Mouse (Mus musculus) CH12.LX (cell line): ENCODE results near the gene Rab42. TPM values are rescaled to one million over a fixed set of nuclear protein-coding genes. Genes with fewer than 3 reads are reported as not detected.
A peak's percentile ranks its signal among the peaks of the same experiment; 100 is the strongest.

Experiments
- DNase-seq: peaks from one replicate; pipeline ENCODE4 v3.0.0-alpha.2; 2013; ENCODE audit errors: extremely low read depth
- H3K27ac ChIP-seq: 2 replicates; pipeline ENCODE4 v1.5.1; 2012; ENCODE audit warnings: low read depth, mild to moderate bottlenecking, control low read depth, moderate library complexity; ENCODE audit not compliant: insufficient read depth
- H3K27me3 ChIP-seq: replicated peaks from 2 replicates; pipeline ENCODE3; 2012; ENCODE audit warnings: inconsistent platforms
- H3K36me3 ChIP-seq, 2 experiments: replicated peaks in 1 of 2; 2 replicates each; pipeline versions ENCODE3 to v1.6.1; 2012; ENCODE audit warnings: inconsistent platforms in 1 of 2, low read length in 1 of 2, mild to moderate bottlenecking in 1 of 2, mixed read lengths in 1 of 2, moderate library complexity in 1 of 2; ENCODE audit not compliant: control insufficient read depth in 1 of 2, insufficient read depth in 1 of 2
- H3K4me1 ChIP-seq, 2 experiments: 2 replicates each; pipeline ENCODE4 v1.6.1; 2012; ENCODE audit warnings: inconsistent platforms in 1 of 2, moderate library complexity in 1 of 2; ENCODE audit not compliant: insufficient read depth in 2 of 2, control insufficient read depth in 1 of 2
- H3K4me2 ChIP-seq: 2 replicates; pipeline ENCODE4 v1.6.1; 2012; ENCODE audit warnings: low read depth, mild to moderate bottlenecking, control low read depth; ENCODE audit not compliant: poor library complexity, insufficient read depth, severe bottlenecking
- H3K4me3 ChIP-seq, 3 experiments: fragments of 150-350 bp in 1 of 3; sonication (generic) in 1 of 3; replicated peaks in 1 of 3; 2 replicates each; pipeline versions ENCODE3 to v1.5.1; 2011 to 2012; ENCODE audit warnings: low read depth in 2 of 3, low read length in 2 of 3, mild to moderate bottlenecking in 2 of 3, moderate library complexity in 2 of 3, control low read depth in 1 of 3, improper control_type of control experiment in 1 of 3, inconsistent platforms in 1 of 3, mixed read lengths in 1 of 3; ENCODE audit not compliant: poor library complexity in 1 of 3
- H3K79me2 ChIP-seq: replicated peaks from 2 replicates; pipeline ENCODE4 v1.6.1; 2012; ENCODE audit warnings: mild to moderate bottlenecking, moderate library complexity; ENCODE audit not compliant: control insufficient read depth, poor library complexity, insufficient read depth, severe bottlenecking; ENCODE audit errors: extremely low read depth
- H3K9ac ChIP-seq: 2 replicates; pipeline ENCODE4 v1.6.1; 2012; ENCODE audit warnings: low read depth, mild to moderate bottlenecking, control low read depth, moderate library complexity; ENCODE audit not compliant: insufficient read depth
- H3K9me3 ChIP-seq: replicated peaks from 2 replicates; pipeline ENCODE3; 2012; ENCODE audit warnings: low read length, inconsistent platforms, mixed read lengths
- BHLHE40 ChIP-seq: IDR thresholded peaks from 2 replicates; pipeline ENCODE4 v1.6.1; 2011; ENCODE audit warnings: mild to moderate bottlenecking, low read depth, low read length, improper control_type of control experiment
- CHD1 ChIP-seq: IDR thresholded peaks from 2 replicates; pipeline ENCODE4 v1.6.1; 2012; ENCODE audit warnings: low read depth, low read length, improper control_type of control experiment, inconsistent platforms
- ELF1 ChIP-seq: IDR thresholded peaks from 2 replicates; pipeline ENCODE4 v1.6.1; 2014; ENCODE audit warnings: low read depth, mild to moderate bottlenecking, inconsistent platforms, low read length, improper control_type of control experiment
- ETS1 ChIP-seq: conservative IDR thresholded peaks from 2 replicates; pipeline ENCODE4 v1.6.1; 2012; ENCODE audit warnings: low read depth, mild to moderate bottlenecking, inconsistent platforms, low read length, improper control_type of control experiment, moderate library complexity
- GABPA ChIP-seq: IDR thresholded peaks from 2 replicates; pipeline ENCODE4 v1.6.1; 2012; ENCODE audit warnings: low read depth, low read length, improper control_type of control experiment, inconsistent platforms; ENCODE audit not compliant: insufficient replicate concordance
- HCFC1 ChIP-seq: IDR thresholded peaks from 2 replicates; pipeline ENCODE4 v1.6.1; 2012; ENCODE audit warnings: low read depth, mild to moderate bottlenecking, inconsistent platforms, low read length, improper control_type of control experiment
- JUN ChIP-seq: IDR thresholded peaks from 2 replicates; pipeline ENCODE4 v1.6.1; 2011; ENCODE audit warnings: low read depth, mild to moderate bottlenecking, low read length, improper control_type of control experiment, moderate library complexity; ENCODE audit not compliant: insufficient read depth
- JUND ChIP-seq: conservative IDR thresholded peaks from 2 replicates; pipeline ENCODE4 v1.6.1; 2011; ENCODE audit warnings: low read depth, low read length, improper control_type of control experiment
- KAT2A ChIP-seq: IDR thresholded peaks from 2 replicates; pipeline ENCODE4 v1.6.1; 2012; ENCODE audit warnings: low read length, improper control_type of control experiment, inconsistent platforms; ENCODE audit not compliant: insufficient replicate concordance
- MYC ChIP-seq: IDR thresholded peaks from 2 replicates; pipeline ENCODE4 v1.6.1; 2011; ENCODE audit warnings: low read depth, mild to moderate bottlenecking, improper control_type of control experiment, low read length
- NELFE ChIP-seq: IDR thresholded peaks from 2 replicates; pipeline ENCODE4 v1.6.1; 2011; ENCODE audit warnings: low read depth, low read length, improper control_type of control experiment
- POLR2A ChIP-seq: IDR thresholded peaks from 2 replicates; pipeline ENCODE4 v1.6.1; 2011; ENCODE audit warnings: low read depth, mild to moderate bottlenecking, improper control_type of control experiment, low read length
- POLR2AphosphoS2 ChIP-seq: IDR thresholded peaks from 2 replicates; pipeline ENCODE4 v1.6.1; 2011; ENCODE audit warnings: low read depth, low read length, improper control_type of control experiment
- RCOR1 ChIP-seq: conservative IDR thresholded peaks from 2 replicates; pipeline ENCODE4 v1.6.1; 2012; ENCODE audit warnings: low read depth, mild to moderate bottlenecking, inconsistent platforms, low read length, improper control_type of control experiment
- SIN3A ChIP-seq: IDR thresholded peaks from 2 replicates; pipeline ENCODE4 v1.6.1; 2012; ENCODE audit warnings: low read length, improper control_type of control experiment, inconsistent platforms
- SMC3 ChIP-seq: IDR thresholded peaks from 2 replicates; pipeline ENCODE4 v1.6.1; 2011; ENCODE audit warnings: low read depth, low read length, improper control_type of control experiment
- TCF12 ChIP-seq: IDR thresholded peaks from 2 replicates; pipeline ENCODE4 v1.6.1; 2014; ENCODE audit warnings: low read depth, mild to moderate bottlenecking, inconsistent platforms, low read length, improper control_type of control experiment
- UBTF ChIP-seq: IDR thresholded peaks from 2 replicates; pipeline ENCODE4 v1.6.1; 2012; ENCODE audit warnings: low read depth, mild to moderate bottlenecking, inconsistent platforms, low read length, improper control_type of control experiment, moderate library complexity
- USF1 ChIP-seq: IDR thresholded peaks from 2 replicates; pipeline ENCODE4 v1.6.1; 2014; ENCODE audit warnings: low read depth, mild to moderate bottlenecking, inconsistent platforms, low read length, improper control_type of control experiment
- ZC3H11A ChIP-seq: IDR thresholded peaks from 2 replicates; pipeline ENCODE4 v1.6.1; 2012; ENCODE audit warnings: low read depth, mild to moderate bottlenecking, inconsistent platforms, low read length, improper control_type of control experiment
- dilution Hi-C: fragments of 300-500 bp; cut with MboI; formaldehyde crosslinking; loops from 2 replicates; pipeline ENCODE4 v1.14.3; 2020; ENCODE audit warnings: low sequenced_read_pairs; ENCODE audit not compliant: extremely low pct_unique_long_range_greater_than_20kb, extremely low pct_ligation_motif_present
- in situ Hi-C: fragments of 300-500 bp; cut with MboI; formaldehyde crosslinking; loops from 3 replicates; pipeline ENCODE4 v1.14.3; 2019; ENCODE audit warnings: low sequenced_read_pairs, low pct_ligation_motif_present, low pct_unique_long_range_greater_than_20kb, mixed read lengths
- polyA plus RNA-seq: library from polyadenylated mRNA; unstranded; fragments of >175 nt; gene quantifications from 2 replicates; pipeline ENCODE4 v1.2.1, GENCODE M21; 2012; ENCODE audit warnings: low read depth; ENCODE audit not compliant: insufficient read length
- total RNA-seq, 2 experiments: library from RNA; depleted of rRNA; stranded (reverse); fragments of 300-350 nt in 1 of 2; fragments of >200 nt in 1 of 2; gene quantifications; 2 replicates each; pipeline ENCODE4 v1.2.3; 2012 to 2014

Rab42 gene
- total and polyA plus RNA-seq, 3 experiments = 0.31 to 0.51 TPM; not detected in 1

- no peak for TF ChIP-seq ZC3H11A
- TF ChIP-seq UBTF = no peak
- TF ChIP-seq KAT2A = 0 out of 2 replicates have a peak, but pooled peaks have one; percentile 27
- TF ChIP-seq ETS1 = no peak
- peak; percentile 38 for TF ChIP-seq POLR2A
- no peak for TF ChIP-seq RCOR1
- no peak for TF ChIP-seq BHLHE40
- TF ChIP-seq POLR2AphosphoS2 = peak; percentile 87
- no peak for TF ChIP-seq JUND
- TF ChIP-seq NELFE = no peak
- peak; percentile 72 for TF ChIP-seq SIN3A
- no peak; the same call in 1 of the 2 replicates for TF ChIP-seq HCFC1
- no peak for TF ChIP-seq SMC3
- no peak for TF ChIP-seq GABPA
These were observed 6.8 kb upstream of the Rab42 start (continued) for GRCm38 (mm10) chr4:132309849-132310472.

GRCm38 (mm10) chr4:132309140-132309848 lies 6.1 kb upstream of the Rab42 start:
- in situ Hi-C loops = loop anchor here (25.0 kb wide), 1 partner anchor 203 kb away; the partner anchor contains the start of gene Sesn2
- Histone ChIP-seq H3K27ac (peak overlapping the region; percentile 93; the same call in 1 of the 2 replicates), H3K4me2 (peak overlapping the region; percentile 71), H3K27me3 (no peaks in the 10 kb centered on the region), H3K79me2 (peaks cover 16% of the 10 kb centered on the region), H3K4me3 (peak overlapping the region; percentile 91 to 97 (median 94)), H3K36me3 (peaks cover 32 to 45% of the 10 kb centered on the region in 2 experiments), H3K9me3 (no peaks in the 10 kb centered on the region), H3K9ac (peak overlapping the region; percentile 98), H3K4me1 (peaks cover 0 to 8% of the 10 kb centered on the region in 2 experiments; a peak in 1 of 4 replicates)
- TF ChIP-seq POLR2AphosphoS2 = peak; percentile 52
- TF ChIP-seq RCOR1 = peak; percentile 45; the same call in 1 of the 2 replicates
- no peak for TF ChIP-seq JUN
- no peak for TF ChIP-seq BHLHE40
- TF ChIP-seq NELFE = 0 out of 2 replicates have a peak, but pooled peaks have one; percentile 24
- no peak for TF ChIP-seq TCF12
- TF ChIP-seq KAT2A = no peak
- TF ChIP-seq CHD1 = 0 out of 2 replicates have a peak, but pooled peaks have one; percentile 30
- no peak for TF ChIP-seq ELF1
- no peak for TF ChIP-seq USF1
- TF ChIP-seq MYC = peak; percentile 50
- DNase-seq = no peak
- dilution Hi-C loops = no loop called here
